17 mouse cellular contexts compared by ENCODE assay signal in genomic region chr4:109806408-109806807, GRCm38 (mm10).
DNase-seq lines count a peak whose midpoint lies in the region; ATAC-seq lines count a peak whose summit lies in the region.
"Had no signal": no experiment of that assay in that cellular context is flagged by ENCODE, and none has a peak within 500 bp of the region (broad histone marks: within the 10 kb centered on the region; RNA-seq: fewer than 3 reads in every experiment).

No protein-coding gene starts in this region.

- no peak overlapping the region for H3K9ac ChIP-seq in forebrain, embryonic 13.5 days
- H3K9ac ChIP-seq in midbrain, embryonic 11.5 days (ENCODE audit: low read length) = no peak overlapping the region
- no peak overlapping the region for H3K9ac ChIP-seq in intestine, embryonic 16.5 days (ENCODE audit: low read depth, low read length)
- H3K9ac ChIP-seq: embryonic facial prominence, embryonic 15.5 days had no signal

- no peaks in the 10 kb centered on the region for H3K9me3 ChIP-seq in forebrain, embryonic 13.5 days (replicated peaks)
- no peaks in the 10 kb centered on the region for H3K9me3 ChIP-seq in forebrain, embryonic 10.5 days
- no peaks in the 10 kb centered on the region for H3K9me3 ChIP-seq in midbrain, embryonic 11.5 days (ENCODE audit: control insufficient read depth, low read length)
- H3K9me3 ChIP-seq in midbrain, embryonic 10.5 days (replicated peaks) = no peaks in the 10 kb centered on the region
- no peaks in the 10 kb centered on the region for H3K9me3 ChIP-seq in intestine, embryonic 16.5 days (ENCODE audit: control insufficient read depth, low read length)
- H3K9me3 ChIP-seq: embryonic facial prominence, embryonic 15.5 days had no signal

- DNase-seq in forebrain, embryonic 10.5 days (ENCODE audit: extremely low spot score, low spot score) = no peak
- peak; percentile 53 for DNase-seq in midbrain, embryonic 11.5 days (ENCODE audit: low spot score, missing footprints)
- no peak for DNase-seq in midbrain, embryonic 10.5 days (ENCODE audit: low spot score)
- DNase-seq in c-Kit-positive CD71-positive TER-119-positive erythroid progenitor cells, embryonic 14.5 days (ENCODE audit: low spot score) = no peak
- DNase-seq in right cerebral cortex, adult 2 months (ENCODE audit: low spot score in 2 of 2) = no peak
- DNase-seq: adrenal gland, adult 2 months; cerebellum, adult 9-11 months; heart, adult 2 months; left cerebral cortex, postnatal 4 days; lung, adult 2 months; thymus, postnatal 4 days had no signal

- H3K36me3 ChIP-seq in forebrain, embryonic 13.5 days (ENCODE audit: poor library complexity, severe bottlenecking) = no peaks in the 10 kb centered on the region
- peaks cover 4% of the 10 kb centered on the region; the same call in 1 of the 2 replicates for H3K36me3 ChIP-seq in forebrain, embryonic 10.5 days (replicated peaks)
- H3K36me3 ChIP-seq in midbrain, embryonic 11.5 days (ENCODE audit: control insufficient read depth, insufficient read depth, low read length) = no peaks in the 10 kb centered on the region
- no peaks in the 10 kb centered on the region for H3K36me3 ChIP-seq in midbrain, embryonic 10.5 days
- no peaks in the 10 kb centered on the region for H3K36me3 ChIP-seq in intestine, embryonic 16.5 days (ENCODE audit: control insufficient read depth, insufficient read depth, low read length)
- H3K36me3 ChIP-seq: embryonic facial prominence, embryonic 15.5 days had no signal

- H3K27me3 ChIP-seq in forebrain, embryonic 13.5 days = no peaks in the 10 kb centered on the region
- no peaks in the 10 kb centered on the region for H3K27me3 ChIP-seq in forebrain, embryonic 10.5 days (ENCODE audit: poor library complexity, severe bottlenecking)
- H3K27me3 ChIP-seq in midbrain, embryonic 11.5 days (ENCODE audit: control insufficient read depth, insufficient read depth, low read length) = no peaks in the 10 kb centered on the region
- H3K27me3 ChIP-seq in midbrain, embryonic 10.5 days (ENCODE audit: low read depth, poor library complexity, severe bottlenecking) = no peaks in the 10 kb centered on the region
- no peaks in the 10 kb centered on the region for H3K27me3 ChIP-seq in intestine, embryonic 16.5 days (replicated peaks; ENCODE audit: control insufficient read depth, insufficient read depth, low read length)
- H3K27me3 ChIP-seq: embryonic facial prominence, embryonic 15.5 days had no signal

- H3K27ac ChIP-seq in forebrain, embryonic 13.5 days = no peak overlapping the region
- no peak overlapping the region for H3K27ac ChIP-seq in forebrain, embryonic 10.5 days
- H3K27ac ChIP-seq in midbrain, embryonic 11.5 days (ENCODE audit: low read depth, low read length) = no peak overlapping the region
- no peak overlapping the region for H3K27ac ChIP-seq in midbrain, embryonic 10.5 days (replicated peaks)
- no peak overlapping the region for H3K27ac ChIP-seq in intestine, embryonic 16.5 days (ENCODE audit: low read length)
- H3K27ac ChIP-seq: embryonic facial prominence, embryonic 15.5 days; heart, adult 2 months; macrophage had no signal

- peak; percentile 72 for ATAC-seq in forebrain, embryonic 13.5 days
- peak; percentile 55; the same call in 1 of the 2 replicates for ATAC-seq in midbrain, embryonic 11.5 days (ENCODE audit: low FRiP score)
- peak; percentile 74 for ATAC-seq in intestine, embryonic 16.5 days
- no peak for ATAC-seq in erythroid progenitor cell, adult 5-6 weeks (replicated peaks; ENCODE audit: low FRiP score, poor library complexity, severe bottlenecking)

- 36% methylated on average over 5 of the region's 5 CpGs for WGBS in forebrain, embryonic 13.5 days
- WGBS in forebrain, embryonic 10.5 days = 71% methylated on average over 5 of the region's 5 CpGs
- WGBS in midbrain, embryonic 11.5 days = 59% methylated on average over 5 of the region's 5 CpGs
- WGBS in midbrain, embryonic 10.5 days = 78% methylated on average over 5 of the region's 5 CpGs
- WGBS in intestine, embryonic 16.5 days = 51% methylated on average over 5 of the region's 5 CpGs

- H3K4me1 ChIP-seq in forebrain, embryonic 13.5 days = peaks cover 6% of the 10 kb centered on the region
- H3K4me1 ChIP-seq in forebrain, embryonic 10.5 days = peaks cover 17% of the 10 kb centered on the region
- H3K4me1 ChIP-seq in midbrain, embryonic 11.5 days (ENCODE audit: control insufficient read depth, insufficient read depth, low read length) = peaks cover 3% of the 10 kb centered on the region; the same call in 1 of the 2 replicates
- H3K4me1 ChIP-seq in midbrain, embryonic 10.5 days = peaks cover 9% of the 10 kb centered on the region
- H3K4me1 ChIP-seq in intestine, embryonic 16.5 days (ENCODE audit: control insufficient read depth, insufficient read depth, low read length) = no peaks in the 10 kb centered on the region
- H3K4me1 ChIP-seq: embryonic facial prominence, embryonic 15.5 days had no signal

- no peak overlapping the region for H3K4me3 ChIP-seq in forebrain, embryonic 13.5 days
- H3K4me3 ChIP-seq in forebrain, embryonic 10.5 days = no peak overlapping the region
- no peak overlapping the region for H3K4me3 ChIP-seq in midbrain, embryonic 11.5 days (ENCODE audit: low read depth, low read length)
- H3K4me3 ChIP-seq in midbrain, embryonic 10.5 days = no peak overlapping the region
- H3K4me3 ChIP-seq in intestine, embryonic 16.5 days (ENCODE audit: low read length) = no peak overlapping the region
- H3K4me3 ChIP-seq: embryonic facial prominence, embryonic 15.5 days; heart, adult 2 months had no signal

- no peak overlapping the region for H3K4me2 ChIP-seq in forebrain, embryonic 13.5 days
- no peak overlapping the region for H3K4me2 ChIP-seq in midbrain, embryonic 11.5 days
- no peak overlapping the region for H3K4me2 ChIP-seq in intestine, embryonic 16.5 days (ENCODE audit: low read depth, low read length)
- H3K4me2 ChIP-seq: embryonic facial prominence, embryonic 15.5 days; liver, embryonic 11.5 days had no signal
